In genomic region chr17:44187537-44187936, GRCm38 (mm10) we compare ENCODE assay signal across 8 mouse cellular contexts. TPM values are rescaled to one million over a fixed set of nuclear protein-coding genes. Genes with fewer than 3 reads are reported as not detected.
DNase-seq lines count a peak whose midpoint lies in the region; ATAC-seq and TF ChIP-seq lines count a peak whose summit lies in the region.
"Not testable (repeated sequence)": the region's sequence is repeated elsewhere in the genome, so short reads cannot be mapped to it uniquely, and the experiment has no call there.
"Had no signal": no experiment of that assay in that cellular context is flagged by ENCODE, and none has a peak within 500 bp of the region (broad histone marks: within the 10 kb centered on the region; RNA-seq: fewer than 3 reads in every experiment).

No protein-coding gene starts in this region.

- peak overlapping the region; percentile 86; the same call in 1 of the 2 replicates for H3K4me3 ChIP-seq in brown adipose tissue, adult 24 weeks (ENCODE audit: insufficient read depth, low read depth, low read length)
- not testable (repeated sequence) for H3K4me3 ChIP-seq in heart, embryonic 11.5 days (ENCODE audit: low read depth, low read length); intestine, postnatal 0 days (ENCODE audit: low read depth, low read length)
- H3K4me3 ChIP-seq in heart, embryonic 16.5 days (ENCODE audit: low read length), result peak overlapping the region; percentile 77
- H3K4me3 ChIP-seq in lung, embryonic 15.5 days, result peak overlapping the region; percentile 48

- H3K4me1 ChIP-seq in brown adipose tissue, adult 24 weeks (ENCODE audit: control insufficient read depth, insufficient read depth, insufficient read length, low read length), result peaks cover 22% of the 10 kb centered on the region
- H3K4me1 ChIP-seq in heart, embryonic 11.5 days (ENCODE audit: control insufficient read depth, insufficient read depth, low read length); intestine, postnatal 0 days (replicated peaks; ENCODE audit: control insufficient read depth, insufficient read depth, low read length); lung, embryonic 15.5 days: not testable (repeated sequence)
- H3K4me1 ChIP-seq in heart, embryonic 16.5 days (ENCODE audit: control insufficient read depth, insufficient read depth, low read length), result peaks cover 12% of the 10 kb centered on the region

- not testable (repeated sequence) for H3K9ac ChIP-seq in heart, embryonic 11.5 days (ENCODE audit: low read depth, low read length); intestine, postnatal 0 days (ENCODE audit: low read depth, low read length); lung, embryonic 15.5 days
- H3K9ac ChIP-seq in heart, embryonic 16.5 days (ENCODE audit: low read length), result peak overlapping the region; percentile 78

- DNase-seq in CD4-positive helper T cell, adult 2 months (ENCODE audit: low read depth, low spot score), result peak; percentile 16
- DNase-seq in splenic B cell, adult 2 months (ENCODE audit: low read depth, low spot score), result peak; percentile 32

- TF ChIP-seq CTCF in intestine, postnatal 0 days (IDR thresholded peaks at IDR 0.05; ENCODE audit: low read depth), result not testable (repeated sequence)

- H3K9me3 ChIP-seq in heart, embryonic 11.5 days (replicated peaks; ENCODE audit: control insufficient read depth, low read length); heart, embryonic 16.5 days (replicated peaks; ENCODE audit: control insufficient read depth, low read length); intestine, postnatal 0 days (ENCODE audit: control insufficient read depth); lung, embryonic 15.5 days: not testable (repeated sequence)

- peaks cover 12% of the 10 kb centered on the region; the same call in 1 of the 2 replicates for H3K27me3 ChIP-seq in heart, embryonic 11.5 days (ENCODE audit: control insufficient read depth, insufficient read depth, low read length)
- not testable (repeated sequence) for H3K27me3 ChIP-seq in heart, embryonic 16.5 days (ENCODE audit: control insufficient read depth, insufficient read depth, low read length); intestine, postnatal 0 days (replicated peaks; ENCODE audit: control insufficient read depth, insufficient read depth, low read length); splenic B cell, adult 2 months (ENCODE audit: control insufficient read depth, insufficient read depth, low read length, poor library complexity, severe bottlenecking)
- H3K27me3 ChIP-seq in lung, embryonic 15.5 days, result peaks cover 23% of the 10 kb centered on the region

- H3K4me2 ChIP-seq in heart, embryonic 11.5 days, result peak overlapping the region; percentile 81
- H3K4me2 ChIP-seq in heart, embryonic 16.5 days (ENCODE audit: low read depth, low read length), result peak overlapping the region; percentile 86
- peak overlapping the region; percentile 68; the same call in 1 of the 2 replicates for H3K4me2 ChIP-seq in intestine, postnatal 0 days (replicated peaks; ENCODE audit: low read depth)
- peak overlapping the region; percentile 78; the same call in 1 of the 2 replicates for H3K4me2 ChIP-seq in lung, embryonic 15.5 days

- not testable (repeated sequence) for H3K36me3 ChIP-seq in heart, embryonic 11.5 days (ENCODE audit: control insufficient read depth, insufficient read depth, low read length); heart, embryonic 16.5 days (ENCODE audit: control insufficient read depth, insufficient read depth); intestine, postnatal 0 days (ENCODE audit: control insufficient read depth, insufficient read depth); lung, embryonic 15.5 days; splenic B cell, adult 2 months (ENCODE audit: control insufficient read depth, insufficient read depth, low read length, poor library complexity, severe bottlenecking)

- H3K27ac ChIP-seq in brown adipose tissue, adult 24 weeks (replicated peaks; ENCODE audit: low read depth, low read length), result peak overlapping the region; percentile 76
- not testable (repeated sequence) for H3K27ac ChIP-seq in heart, embryonic 11.5 days (ENCODE audit: low read depth, low read length); intestine, postnatal 0 days (ENCODE audit: low read depth, low read length); lung, embryonic 15.5 days
- H3K27ac ChIP-seq in heart, embryonic 16.5 days (ENCODE audit: low read length), result peak overlapping the region; percentile 94

- not testable (repeated sequence) for ATAC-seq in heart, embryonic 11.5 days (replicated peaks; ENCODE audit: insufficient number of reproducible peaks, low FRiP score, low TSS enrichment); heart, embryonic 16.5 days (replicated peaks; ENCODE audit: extremely low read depth, insufficient read depth, low FRiP score); intestine, postnatal 0 days; lung, embryonic 15.5 days (ENCODE audit: borderline replicate concordance, extremely low read depth, low FRiP score, low TSS enrichment)

RNA-seq across cellular contexts. Expression of gene Clic5, which starts 0.8 kb away (rescaled TPM):
- 89.1 and 108 TPM in 2 replicates for polyA plus RNA-seq in brown adipose tissue, adult 24 weeks (2012; ENCODE audit: insufficient read depth, insufficient read length, missing spikeins)
- polyA plus RNA-seq in heart, embryonic 11.5 days (2014; fragmentation: Nextera tagmentation; extraction: Ambion mirVana), result 5.8 and 7.4 TPM in 2 replicates
- polyA plus RNA-seq in heart, embryonic 16.5 days (2015; fragmentation: Nextera tagmentation; extraction: Ambion mirVana), result 16.6 and 17.8 TPM in 2 replicates
- 20.8 and 26.8 TPM in 2 replicates for polyA plus RNA-seq in intestine, postnatal 0 days (2015; fragmentation: Nextera tagmentation; extraction: Ambion mirVana)
- polyA plus RNA-seq in lung, embryonic 15.5 days (2015; fragmentation: Nextera tagmentation; extraction: Ambion mirVana), result 10.0 and 13.1 TPM in 2 replicates
- polyA plus RNA-seq: G1E had no signal
